Mouse (Mus musculus): ENCODE data around the gene Znhit6.

DNA sequence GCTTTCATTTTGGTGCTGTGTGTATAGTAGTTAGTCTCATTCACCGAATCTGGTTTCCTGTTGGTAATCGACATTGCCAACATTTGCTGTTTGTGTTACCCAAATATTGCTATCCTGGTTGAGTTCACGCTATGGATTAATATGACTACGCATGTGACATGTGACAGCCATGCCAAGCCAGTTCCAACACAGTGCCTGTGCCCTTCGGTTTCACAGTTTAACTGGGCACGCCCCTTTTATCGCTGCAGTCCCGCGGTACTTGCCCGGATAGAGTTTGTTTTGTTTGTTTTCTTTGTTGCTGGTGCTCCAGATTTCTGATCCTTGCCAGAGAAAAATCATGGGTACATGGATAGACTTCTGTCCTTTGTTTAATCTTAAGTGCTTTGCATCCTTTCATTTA is 19.8 kb upstream of the Znhit6 start:
- TF ChIP-seq CTCF (IDR thresholded peaks at IDR 0.05; ENCODE audit: control insufficient read depth, insufficient read depth, insufficient read length), result no peak
- no peak for TF ChIP-seq MAX (IDR thresholded peaks at IDR 0.05)
- no peak for TF ChIP-seq CEBPB (IDR thresholded peaks at IDR 0.05; ENCODE audit: low read depth)
- no peak for TF ChIP-seq MYOD1 (IDR thresholded peaks at IDR 0.05; ENCODE audit: control insufficient read depth, insufficient read length, low read depth)
- TF ChIP-seq USF1 (IDR thresholded peaks at IDR 0.05; ENCODE audit: low read depth), result no peak
